Mouse (Mus musculus) inflammation-experienced regulatory T-cells, adult 6 months (primary cell): ENCODE data around the gene Syndig1. TPM values are rescaled to one million over a fixed set of nuclear protein-coding genes. Genes with fewer than 3 reads are reported as not detected.

ENCODE experiments used
- ATAC-seq: one replicate; pipeline ENCODE4 v1.8.0; 2017
- polyA plus RNA-seq, 3 experiments: library from polyadenylated mRNA; unstranded; fragments of 100-300 nt; shearing (Covaris generic); gene quantifications; one replicate each; pipeline ENCODE4 v1.2.1; 2017

Syndig1 gene
- polyA plus RNA-seq, 3 experiments from 2014 or later: 0.16 TPM; not detected in 2

DNA sequence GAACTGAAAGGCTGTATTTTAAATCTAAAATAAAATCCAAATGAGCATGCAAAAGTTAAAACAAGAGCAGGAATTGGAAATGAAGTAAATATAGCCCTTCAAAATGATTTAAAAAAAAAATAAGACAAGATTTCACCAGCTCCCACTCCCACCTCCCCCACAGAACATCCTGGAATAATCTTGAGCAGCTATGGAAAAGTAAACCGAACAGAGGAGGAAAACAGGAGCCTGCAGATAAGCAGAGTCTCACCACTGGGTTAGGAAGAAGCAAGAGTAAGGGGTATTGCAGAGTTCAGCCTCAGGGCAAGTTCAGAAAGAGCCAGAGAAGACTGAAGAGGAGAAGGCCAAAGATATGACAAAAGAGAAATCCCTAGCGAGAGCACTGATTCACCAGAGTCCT is 48.9 kb downstream of the Syndig1 start:
- no peak for ATAC-seq

DNA sequence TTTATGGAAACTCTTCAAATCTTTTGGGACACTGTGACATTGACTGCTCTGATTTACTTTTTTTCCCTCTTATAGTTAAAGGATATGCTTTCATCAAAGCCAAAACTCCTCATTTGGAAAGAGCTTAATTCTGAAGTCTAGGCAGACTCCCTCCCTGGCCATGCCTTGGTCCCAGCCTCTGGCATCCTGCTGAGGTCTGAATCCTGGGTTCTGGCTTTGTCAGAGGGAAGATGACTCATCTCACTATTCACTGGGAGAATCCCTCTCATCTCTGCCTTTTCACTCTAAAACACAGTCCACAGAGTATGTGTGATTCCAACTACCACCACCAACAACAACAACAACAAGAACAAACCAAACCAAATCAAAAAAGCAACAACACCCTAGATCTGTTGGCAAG is 58.6 kb downstream of the Syndig1 start:
- no peak for ATAC-seq

DNA sequence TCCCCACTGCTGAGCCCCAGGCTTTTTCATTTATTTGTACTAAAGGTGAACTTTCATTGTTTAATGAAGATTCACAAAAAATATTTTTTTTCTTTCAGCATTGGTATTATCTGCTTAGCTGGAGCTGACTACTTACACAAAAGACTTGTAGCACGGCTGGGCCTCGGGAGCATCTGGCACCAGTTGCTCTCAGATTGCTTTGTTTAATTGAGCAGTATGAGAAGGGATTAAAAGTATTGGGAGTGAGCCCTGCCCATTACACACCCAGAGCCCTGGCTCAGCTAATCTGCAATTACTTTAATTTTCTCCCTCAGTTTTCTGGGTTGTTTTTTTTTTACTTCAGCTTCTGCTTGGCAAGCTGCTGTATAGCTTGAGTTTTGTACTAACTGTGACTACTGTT is 62.6 kb downstream of the Syndig1 start:
- no peak for ATAC-seq

DNA sequence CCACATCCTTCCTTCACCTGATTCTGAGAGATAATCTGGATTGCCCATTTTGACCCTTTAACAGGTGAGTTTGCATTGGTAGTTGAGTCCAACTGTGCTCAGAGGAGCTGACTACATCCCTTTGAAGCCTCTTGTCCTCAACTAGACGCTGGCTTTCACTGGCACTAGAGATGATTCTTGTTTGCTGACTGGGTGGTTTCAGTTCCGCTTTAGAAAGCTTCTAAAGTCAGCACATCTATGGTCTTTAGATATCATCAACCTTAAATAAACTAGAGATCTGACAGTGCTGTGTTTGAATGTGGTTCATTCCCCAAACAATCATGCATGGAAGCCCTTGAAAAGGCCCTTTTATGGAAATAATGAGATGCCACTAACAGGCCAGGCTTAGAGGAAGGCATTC is 67.3 kb downstream of the Syndig1 start:
- ATAC-seq: no peak

DNA sequence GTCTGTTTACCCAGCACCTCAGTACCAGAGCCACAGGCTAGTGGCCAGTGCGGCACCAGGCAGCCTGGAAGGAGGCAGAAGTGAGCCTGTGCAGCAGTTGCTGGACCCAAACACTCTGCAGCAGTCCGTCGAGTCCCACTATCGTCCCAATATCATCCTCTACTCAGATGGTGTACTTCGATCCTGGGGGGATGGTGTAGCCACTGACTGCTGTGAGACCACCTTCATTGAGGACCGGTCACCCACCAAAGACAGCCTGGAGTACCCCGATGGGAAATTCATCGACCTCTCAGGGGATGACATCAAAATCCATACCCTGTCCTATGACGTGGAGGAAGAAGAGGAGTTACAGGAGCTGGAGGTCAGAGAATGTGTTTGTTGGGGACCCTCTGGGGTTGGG is 70.6 kb downstream of the Syndig1 start:
- no peak for ATAC-seq

DNA sequence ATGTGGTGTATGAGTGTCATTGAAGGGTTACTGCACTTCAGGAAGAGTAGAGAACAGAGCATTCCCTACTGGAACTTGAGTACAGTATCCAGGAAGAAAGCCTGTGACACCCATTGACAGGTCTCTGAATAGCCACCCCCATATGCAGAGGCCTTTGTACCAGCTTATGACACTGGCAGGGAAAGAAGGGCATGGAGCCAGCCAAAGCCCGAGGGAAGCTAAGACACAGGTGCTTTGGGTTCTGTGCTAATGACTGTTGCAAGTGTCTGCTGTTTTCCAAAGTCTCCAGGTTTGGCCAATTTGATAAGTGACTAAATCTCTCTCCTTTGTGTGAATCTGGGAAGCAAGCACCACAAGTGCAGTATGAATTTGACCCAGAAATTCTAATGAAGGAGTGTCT is 71.6 kb downstream of the Syndig1 start:
- no peak for ATAC-seq

DNA sequence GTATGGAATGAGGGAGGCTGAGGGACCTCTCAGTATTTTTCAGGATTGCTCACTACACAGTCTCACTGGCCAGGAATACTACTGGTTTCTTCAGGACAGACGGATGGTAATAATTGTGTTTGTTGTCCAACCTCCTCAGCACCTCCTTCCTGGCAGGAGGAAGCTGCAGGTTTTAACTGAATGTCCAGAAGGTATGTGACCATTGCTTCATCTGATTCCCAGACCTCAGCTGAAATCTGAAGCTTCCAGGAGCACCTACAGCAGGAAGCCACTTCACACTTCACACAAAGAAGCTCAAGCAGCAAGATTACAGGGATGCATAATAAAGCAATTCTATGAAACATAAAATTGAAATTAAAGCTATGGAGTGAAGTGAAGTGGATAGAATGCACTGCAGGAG is 75.4 kb downstream of the Syndig1 start:
- ATAC-seq: no peak

DNA sequence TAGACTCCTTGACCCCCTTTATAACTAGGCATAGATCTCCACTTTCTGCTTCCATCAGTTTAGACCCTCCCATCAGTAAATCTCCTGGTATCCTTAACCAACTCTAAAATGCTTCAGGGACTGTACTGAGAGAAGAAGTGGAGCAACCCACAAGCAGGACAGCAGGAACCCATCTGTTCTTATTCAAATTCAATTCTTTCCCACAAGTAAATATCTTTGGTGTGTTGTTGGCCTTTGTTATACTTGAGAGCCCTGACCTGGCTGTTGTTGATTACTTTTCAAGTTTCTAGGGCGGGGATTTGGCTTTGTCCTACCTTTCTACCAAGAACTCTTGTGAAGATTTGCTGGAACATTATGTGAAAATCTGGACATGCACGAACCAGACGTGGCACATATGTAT is 77.7 kb downstream of the Syndig1 start:
- ATAC-seq: no peak

DNA sequence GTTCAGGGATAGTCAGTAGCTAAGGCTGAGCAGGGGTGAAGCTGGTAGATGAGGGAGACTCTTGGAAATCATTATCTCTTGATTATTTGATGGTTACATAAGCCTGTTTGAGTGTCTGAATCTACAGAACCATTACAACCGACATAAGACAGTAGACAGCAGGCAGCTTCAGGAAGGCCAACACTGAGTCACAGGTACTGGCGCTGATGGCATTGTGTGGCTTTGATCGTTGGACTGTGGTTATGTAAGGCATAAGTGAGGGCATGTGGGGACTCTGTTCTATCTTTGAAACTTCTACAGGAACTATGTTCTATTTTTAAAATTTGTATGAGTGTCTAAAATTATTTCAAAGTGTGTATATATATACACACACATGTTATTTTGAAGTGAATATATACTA is 88.2 kb downstream of the Syndig1 start:
- no peak for ATAC-seq

DNA sequence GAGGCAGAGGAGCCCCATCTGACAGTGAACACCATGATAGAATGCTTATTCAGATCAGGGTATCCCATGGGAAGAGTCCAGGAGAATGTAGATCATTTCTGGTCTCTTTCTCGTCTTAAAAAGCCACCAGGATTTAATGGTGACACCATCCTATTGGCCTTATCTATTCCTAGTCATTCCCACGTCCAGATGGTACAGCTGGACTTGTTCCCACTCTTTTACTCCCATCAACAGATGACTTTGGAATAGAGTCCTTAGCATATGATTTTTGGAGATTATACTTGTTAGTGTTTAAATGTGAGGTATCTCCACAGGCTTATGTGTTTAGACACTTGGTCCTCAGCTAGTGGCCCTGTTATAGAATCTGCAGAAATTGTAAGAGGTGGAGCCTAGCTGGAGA is 94.5 kb downstream of the Syndig1 start:
- no peak for ATAC-seq

DNA sequence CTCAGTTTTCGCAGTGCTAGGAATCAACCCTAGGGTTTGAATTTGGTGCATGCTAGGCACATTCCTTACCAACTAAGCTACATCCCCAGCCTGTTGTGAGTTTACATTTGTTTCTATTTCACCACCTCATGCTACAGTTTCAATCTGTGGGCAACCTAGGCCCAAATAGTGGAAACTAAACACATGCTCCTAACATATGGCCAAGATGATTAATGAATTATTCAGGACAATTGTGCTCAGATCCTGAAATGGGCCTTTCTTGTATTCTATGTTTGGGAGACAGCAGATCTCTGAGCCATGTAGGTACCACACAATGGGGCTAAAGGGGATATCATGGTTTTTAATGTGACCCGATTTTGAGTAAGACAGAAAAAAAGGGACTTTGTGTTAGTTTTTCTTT is 96.9 kb downstream of the Syndig1 start:
- no peak for ATAC-seq

DNA sequence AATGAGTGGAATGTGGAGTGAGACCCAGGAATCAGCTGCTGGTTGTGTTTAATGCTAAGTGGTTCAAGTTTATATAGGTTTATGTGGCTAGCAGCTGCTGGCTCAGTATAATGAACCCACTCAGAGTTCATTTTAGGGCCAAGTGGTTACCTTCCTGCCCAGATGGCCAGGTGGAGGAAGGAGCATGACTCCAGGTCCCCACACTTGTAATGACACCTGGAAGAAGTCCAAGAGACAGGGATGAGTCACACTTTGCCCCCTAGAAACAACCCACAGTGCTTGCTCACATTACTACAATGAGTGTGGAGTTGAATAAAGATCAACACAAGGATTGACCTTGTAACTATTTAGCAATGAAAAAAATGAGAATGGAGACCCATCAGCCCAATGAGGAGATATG is 98.0 kb downstream of the Syndig1 start:
- no peak for ATAC-seq

DNA sequence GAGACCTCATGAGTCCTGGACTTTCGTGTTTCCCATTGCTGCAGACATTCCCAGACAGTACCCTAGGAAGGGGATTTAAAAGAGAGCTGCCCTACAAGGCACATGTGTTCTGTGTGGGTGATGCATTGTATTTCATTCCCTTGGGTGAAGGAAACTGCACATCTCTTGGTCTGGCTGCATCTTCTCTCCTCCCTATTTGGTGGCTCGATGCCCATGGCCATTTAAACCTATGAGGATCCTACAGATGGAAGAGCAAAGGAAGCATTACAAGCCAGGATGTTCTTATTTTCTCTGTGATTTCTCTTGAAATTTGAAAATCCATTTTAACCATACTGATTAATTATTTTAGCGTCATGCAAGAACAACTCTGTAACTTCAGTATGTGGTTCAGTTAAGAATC is 98.5 kb downstream of the Syndig1 start:
- no peak for ATAC-seq

DNA sequence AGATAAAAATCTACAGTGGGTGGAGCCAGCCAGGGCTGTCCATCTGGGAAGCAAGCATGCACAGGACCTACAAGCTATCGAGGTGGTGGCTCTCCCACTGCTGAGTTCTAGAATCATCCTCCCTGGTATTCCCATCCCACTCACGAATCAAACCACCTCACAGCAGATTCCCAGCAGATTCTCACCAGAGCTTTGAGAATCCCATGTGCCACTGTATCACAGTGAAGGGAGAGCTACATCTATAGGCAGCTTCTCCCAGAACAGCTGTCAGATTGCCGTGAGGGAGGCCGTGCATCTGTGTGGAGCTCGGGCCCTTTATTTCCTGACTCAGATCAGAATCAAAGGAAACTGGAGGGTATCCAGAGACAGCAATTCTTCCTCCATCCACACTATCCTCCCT is 101.0 kb downstream of the Syndig1 start:
- ATAC-seq: no peak

DNA sequence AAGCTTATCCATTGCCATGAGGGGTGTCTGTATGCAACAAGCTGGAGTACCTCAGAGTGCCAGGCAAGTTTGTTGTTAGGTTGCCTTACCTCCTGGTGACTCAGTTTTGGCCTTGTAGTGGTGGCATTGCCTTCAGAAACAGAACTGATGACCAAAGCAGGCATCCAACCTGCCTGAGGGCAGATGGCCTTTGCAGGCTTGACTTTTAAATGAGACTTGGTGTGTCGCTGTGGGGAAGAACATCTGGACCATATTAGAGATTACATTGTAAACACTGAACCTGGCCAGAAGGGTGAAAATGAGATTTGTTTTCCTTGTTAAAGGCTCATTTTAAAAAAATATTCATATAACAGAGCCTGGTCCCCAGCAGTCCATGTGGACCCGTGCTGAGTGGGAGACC is 102.1 kb downstream of the Syndig1 start:
- ATAC-seq: no peak

DNA sequence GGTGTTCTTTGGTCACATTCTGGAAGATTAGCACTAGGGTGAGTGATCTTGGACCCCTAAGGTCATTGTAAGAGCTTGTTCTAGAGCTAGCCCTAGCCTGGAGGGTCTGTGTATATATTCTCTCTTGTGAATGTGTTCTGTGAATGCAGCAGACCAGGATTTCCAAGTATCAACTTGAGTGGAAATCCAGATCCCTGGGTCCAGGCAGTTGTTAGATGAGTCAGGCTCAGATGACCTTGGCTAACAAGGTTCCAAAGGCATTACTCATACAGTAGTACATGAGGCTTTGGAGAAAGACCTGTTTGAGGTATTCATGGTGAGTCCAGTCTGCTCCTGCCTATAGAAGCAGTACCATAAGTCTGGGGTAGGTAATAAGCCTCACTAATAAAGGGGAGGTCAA is 103.1 kb downstream of the Syndig1 start:
- ATAC-seq: no peak

DNA sequence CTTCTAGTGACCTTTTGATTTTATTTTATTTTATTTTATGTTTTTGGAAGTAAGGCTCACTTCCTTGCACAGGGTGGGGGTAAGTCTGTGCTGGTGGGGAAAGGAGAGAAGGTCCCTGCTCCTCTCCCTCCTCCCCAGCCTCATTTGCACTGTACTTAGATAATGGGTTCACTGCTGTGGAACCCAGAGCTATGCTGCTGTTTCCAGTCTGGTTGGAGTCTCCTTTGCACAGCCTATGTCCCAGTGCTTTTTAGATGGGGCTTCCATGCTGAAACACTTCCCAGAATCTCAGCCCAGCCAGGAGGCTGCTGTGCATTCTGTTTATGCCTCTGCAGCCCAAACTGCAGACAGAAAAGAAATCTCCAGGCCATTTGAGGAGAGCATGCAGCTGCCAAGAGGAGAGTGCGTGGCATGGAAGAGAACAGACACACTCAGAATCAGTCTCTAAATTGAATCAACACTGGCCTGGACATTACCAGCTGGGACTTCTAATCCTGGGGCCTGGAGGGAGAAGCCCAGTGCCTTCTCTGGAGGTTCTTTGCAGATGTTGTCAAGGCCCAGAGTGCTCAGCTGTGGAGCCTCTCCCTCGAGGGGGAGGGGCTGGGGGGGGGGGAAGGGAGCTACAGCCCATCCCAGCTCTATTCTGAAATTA is 104.4 kb downstream of the Syndig1 start:
- no peak for ATAC-seq

DNA sequence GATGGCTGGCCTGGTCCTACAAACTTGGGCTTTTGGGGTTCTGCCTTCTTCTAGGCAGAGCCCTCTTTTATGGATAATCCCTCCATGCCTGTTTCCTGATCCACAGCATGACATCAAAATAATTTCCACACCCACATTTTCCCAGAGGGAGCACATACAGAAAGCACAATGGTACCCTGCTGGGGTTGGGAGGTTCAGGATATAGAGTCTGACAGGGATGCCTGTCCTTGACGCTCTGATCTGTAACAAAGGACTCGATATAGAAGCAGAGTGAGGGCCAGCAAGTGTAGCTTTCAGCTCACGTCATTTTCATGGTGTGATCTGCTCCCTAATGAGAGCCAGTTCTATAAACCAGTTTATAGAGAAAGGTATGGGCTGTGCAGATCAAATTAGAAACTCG is 105.1 kb downstream of the Syndig1 start:
- ATAC-seq: no peak

DNA sequence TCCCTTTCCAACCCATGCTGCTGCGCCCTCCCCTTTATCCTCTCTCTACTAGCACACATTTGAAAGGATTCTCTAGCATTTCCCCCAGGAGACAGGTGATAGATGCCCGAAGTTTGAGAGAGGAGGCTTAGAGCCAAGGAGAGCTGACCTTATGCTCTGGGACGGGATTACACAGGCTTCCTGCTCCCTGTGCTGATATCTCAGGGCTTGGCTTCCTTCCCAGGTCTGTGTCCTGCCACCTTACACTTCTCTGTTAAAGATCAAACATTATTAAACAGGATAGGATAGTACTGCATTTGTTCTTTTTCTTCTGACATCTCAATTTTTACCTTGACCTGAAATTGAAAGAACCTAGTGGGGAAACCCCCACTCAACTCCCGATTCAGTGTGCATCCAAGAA is 109.8 kb downstream of the Syndig1 start:
- ATAC-seq: no peak

DNA sequence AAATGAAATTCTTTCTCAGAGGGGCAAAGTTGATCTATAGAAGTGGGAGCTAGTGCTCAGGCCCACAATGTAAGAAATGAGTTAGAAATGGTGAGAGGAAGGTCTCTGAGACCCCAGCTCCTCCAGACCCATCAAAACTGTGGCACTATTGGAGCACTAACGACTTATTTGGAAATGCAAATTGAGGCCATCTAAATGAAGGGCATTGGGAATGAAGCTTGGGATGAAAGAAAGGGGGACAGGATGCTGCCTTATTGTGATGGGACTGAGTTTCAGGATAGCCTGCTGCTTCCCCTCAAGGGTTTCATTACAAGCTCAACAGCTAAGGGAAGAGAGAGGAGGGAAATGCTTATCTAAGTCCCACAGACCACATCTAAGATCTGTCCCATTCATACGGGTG is 110.6 kb downstream of the Syndig1 start:
- ATAC-seq: no peak

DNA sequence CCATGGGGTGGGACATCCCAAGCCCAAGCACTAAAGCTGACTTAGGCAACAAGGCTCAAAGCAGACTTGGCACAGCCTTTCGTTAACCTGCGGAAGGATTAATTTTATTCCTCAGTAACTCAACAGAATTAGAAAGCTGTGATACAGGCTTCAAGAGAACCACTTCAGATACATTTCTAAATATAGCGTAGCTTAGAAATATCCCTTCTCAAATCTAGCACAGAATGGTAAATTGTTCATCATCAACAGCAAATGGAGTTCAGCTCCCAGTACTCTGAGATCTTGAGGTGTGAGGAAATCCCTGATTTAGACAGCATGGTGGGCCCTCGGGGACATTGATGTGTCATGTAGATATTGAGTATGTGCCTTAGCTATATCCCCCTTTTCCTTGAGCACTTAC is 121.6 kb downstream of the Syndig1 start:
- no peak for ATAC-seq

DNA sequence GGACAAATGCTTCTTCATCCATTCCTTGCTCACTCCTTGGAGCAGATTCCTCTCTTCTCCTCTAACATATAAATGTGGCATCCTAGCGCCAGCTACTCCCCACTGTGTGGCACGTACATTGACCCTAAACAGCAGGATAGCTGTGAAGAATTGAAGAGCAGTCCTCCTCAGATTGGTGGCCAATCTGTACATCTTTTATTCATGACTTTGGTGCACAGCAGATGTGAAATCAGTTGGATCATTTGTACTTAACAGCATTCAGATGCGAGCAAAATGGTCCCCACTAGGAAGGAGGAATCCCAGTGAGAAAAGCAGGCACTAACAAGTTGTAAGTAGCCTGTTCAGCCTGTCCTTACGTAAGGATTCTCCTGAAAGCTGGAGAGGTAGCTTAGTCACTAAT is 142.0 kb downstream of the Syndig1 start:
- no peak for ATAC-seq

DNA sequence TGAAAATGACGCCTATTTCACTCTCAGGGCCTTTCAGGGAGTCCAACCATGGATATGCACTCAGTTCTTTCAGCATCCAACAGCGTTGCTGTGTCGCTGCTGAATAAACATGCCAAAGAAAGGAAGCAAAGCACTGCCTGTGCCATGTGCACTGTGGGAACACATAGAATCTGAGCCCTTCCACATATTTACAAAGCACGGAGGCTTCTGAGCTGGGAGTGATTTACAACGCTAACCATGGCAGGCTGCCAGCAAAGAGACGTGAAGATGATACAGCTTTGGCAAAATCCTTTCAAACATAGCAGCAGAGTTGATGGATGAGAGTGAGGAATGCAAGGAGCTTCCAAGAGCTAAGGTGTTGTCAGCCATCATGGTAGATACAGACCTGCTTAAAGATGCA is 144.6 kb downstream of the Syndig1 start:
- no peak for ATAC-seq

DNA sequence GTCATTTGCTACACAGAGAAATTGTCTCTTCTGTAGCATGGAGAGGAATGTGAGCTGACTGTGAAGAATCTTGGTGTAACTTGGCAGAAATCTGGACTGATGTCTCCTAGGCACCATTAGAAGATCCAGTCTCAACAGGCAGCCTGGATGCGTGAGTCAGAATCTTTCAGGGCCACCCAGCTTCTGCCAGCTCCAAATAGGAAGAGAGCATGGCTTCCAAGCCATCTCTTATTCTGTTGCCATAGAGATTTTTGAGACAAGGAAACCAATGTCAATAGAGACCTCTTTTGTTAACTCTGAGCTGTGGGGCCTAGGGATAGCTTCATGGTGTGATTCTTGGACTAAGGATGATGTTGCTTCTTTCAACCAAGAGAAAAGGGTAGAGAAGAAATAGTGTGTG is 151.4 kb downstream of the Syndig1 start:
- ATAC-seq: no peak

DNA sequence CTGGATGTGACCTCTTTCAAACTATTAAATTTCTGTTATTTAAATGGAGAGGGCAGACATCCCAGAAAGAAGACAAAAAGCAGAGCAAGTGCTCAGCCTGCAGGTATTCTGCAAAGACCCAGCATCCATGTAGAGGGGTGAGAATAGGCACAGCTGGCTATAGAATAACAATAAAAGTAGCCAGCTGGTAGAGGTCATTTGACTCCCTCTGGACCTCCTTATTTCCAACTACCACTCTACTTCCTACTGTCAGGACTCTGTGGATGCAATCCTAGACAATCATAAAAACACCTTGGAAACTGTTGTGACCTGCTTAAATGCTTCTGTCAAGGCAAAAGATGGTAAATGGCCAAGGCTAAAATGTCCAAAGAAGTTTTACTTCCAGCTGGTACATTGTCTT is 153.5 kb downstream of the Syndig1 start:
- no peak for ATAC-seq

DNA sequence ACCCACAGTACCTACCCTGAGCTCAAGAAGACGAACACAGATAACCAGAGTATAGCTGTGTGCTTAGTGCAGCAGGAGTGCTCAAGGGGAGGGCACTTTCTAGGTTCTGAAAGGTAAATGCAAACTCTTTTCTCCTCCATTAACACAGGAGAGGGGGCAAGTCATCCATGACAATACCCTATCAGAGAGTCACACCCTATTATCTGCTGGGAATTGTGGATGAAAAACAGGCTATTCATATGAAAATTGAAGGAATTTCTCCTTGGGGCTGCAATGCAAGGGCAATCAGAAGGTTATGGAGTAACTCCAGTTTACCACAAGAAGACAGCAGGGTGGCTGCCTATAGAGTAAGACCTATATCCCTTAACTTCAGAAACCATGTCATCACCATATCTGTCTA is 154.1 kb downstream of the Syndig1 start:
- ATAC-seq: no peak
